Mouse (Mus musculus): ENCODE results near the gene Matn1.

The Matn1 gene

GRCm38 (mm10) chr4:130944112-130944511, at the start of gene Matn1:
Matn1 (plus strand) TSS chr4:130944385.
- DNase-seq (ENCODE audit: low read depth in 2 of 2, low spot score in 2 of 2) = no peak

GRCm38 (mm10) chr4:130895701-130896100, 48.5 kb upstream of the Matn1 start:
- DNase-seq (ENCODE audit: low read depth in 2 of 2, low spot score in 2 of 2) = no peak

GRCm38 (mm10) chr4:130896372-130896771, 47.8 kb upstream of the Matn1 start:
- peak; percentile 80 to 87 for DNase-seq (ENCODE audit: low read depth in 2 of 2, low spot score in 2 of 2)

GRCm38 (mm10) chr4:130899383-130899781, 44.8 kb upstream of the Matn1 start:
- no peak for DNase-seq (ENCODE audit: low read depth in 2 of 2, low spot score in 2 of 2)

GRCm38 (mm10) chr4:130899782-130900427, 44.3 kb upstream of the Matn1 start:
- DNase-seq (ENCODE audit: low read depth in 2 of 2, low spot score in 2 of 2) = peak; percentile 45 to 58

- no peak for DNase-seq (ENCODE audit: low read depth in 2 of 2, low spot score in 2 of 2)
These were observed 43.4 kb upstream of the Matn1 start for GRCm38 (mm10) chr4:130900746-130901145.

GRCm38 (mm10) chr4:130902289-130902781, 41.9 kb upstream of the Matn1 start:
- DNase-seq (ENCODE audit: low read depth in 2 of 2, low spot score in 2 of 2) = no peak

GRCm38 (mm10) chr4:130905025-130905424, 39.2 kb upstream of the Matn1 start:
- no peak for DNase-seq (ENCODE audit: low read depth in 2 of 2, low spot score in 2 of 2)

- DNase-seq (ENCODE audit: low read depth in 2 of 2, low spot score in 2 of 2) = no peak
These were observed 38.3 kb upstream of the Matn1 start for GRCm38 (mm10) chr4:130905882-130906281.

GRCm38 (mm10) chr4:130906296-130906695, 37.9 kb upstream of the Matn1 start:
- no peak for DNase-seq (ENCODE audit: low read depth in 2 of 2, low spot score in 2 of 2)

GRCm38 (mm10) chr4:130907200-130908069, 36.8 kb upstream of the Matn1 start:
- no peak for DNase-seq (ENCODE audit: low read depth in 2 of 2, low spot score in 2 of 2)

- no peak for DNase-seq (ENCODE audit: low read depth in 2 of 2, low spot score in 2 of 2)
These were observed 36.1 kb upstream of the Matn1 start for GRCm38 (mm10) chr4:130908133-130908532.

GRCm38 (mm10) chr4:130909167-130909874, 34.9 kb upstream of the Matn1 start:
- DNase-seq (ENCODE audit: low read depth in 2 of 2, low spot score in 2 of 2) = peak in 1 of 2 experiments; percentile 44

- DNase-seq (ENCODE audit: low read depth in 2 of 2, low spot score in 2 of 2) = no peak
These were observed 33.5 kb upstream of the Matn1 start for GRCm38 (mm10) chr4:130910666-130911065.

GRCm38 (mm10) chr4:130912626-130913025, 31.6 kb upstream of the Matn1 start:
- DNase-seq (ENCODE audit: low read depth in 2 of 2, low spot score in 2 of 2) = no peak

- DNase-seq (ENCODE audit: low read depth in 2 of 2, low spot score in 2 of 2) = peak; percentile 58 to 68
These were observed 31.1 kb upstream of the Matn1 start, which contains the start of gene Laptm5 for GRCm38 (mm10) chr4:130913077-130913476. Laptm5 (plus strand) TSS chr4:130913125.

GRCm38 (mm10) chr4:130913511-130913910, 30.7 kb upstream of the Matn1 start:
- DNase-seq (ENCODE audit: low read depth in 2 of 2, low spot score in 2 of 2) = no peak

GRCm38 (mm10) chr4:130914011-130914410, 30.2 kb upstream of the Matn1 start:
- DNase-seq (ENCODE audit: low read depth in 2 of 2, low spot score in 2 of 2) = peak; percentile 66 to 68

- no peak for DNase-seq (ENCODE audit: low read depth in 2 of 2, low spot score in 2 of 2)
These were observed 29.7 kb upstream of the Matn1 start for GRCm38 (mm10) chr4:130914527-130914926.

GRCm38 (mm10) chr4:130915006-130915667, 29.0 kb upstream of the Matn1 start:
- no peak for DNase-seq (ENCODE audit: low read depth in 2 of 2, low spot score in 2 of 2)

- DNase-seq (ENCODE audit: low read depth in 2 of 2, low spot score in 2 of 2) = no peak
These were observed 28.5 kb upstream of the Matn1 start for GRCm38 (mm10) chr4:130915668-130916035.
